Mouse (Mus musculus) midbrain, embryonic 16.5 days (tissue): ENCODE measurements at regions not wholly inside any gene's neighbourhood (a gene's known extent, or its start where the extent isn't known, plus 50 kb on each side); places are given as distances from the start of the nearest gene placed in this dataset.
"Not testable (repeated sequence)": the region's sequence is repeated elsewhere in the genome, so short reads cannot be mapped to it uniquely, and the experiment has no call there.

Experiments
- ATAC-seq: fragments of 200-750 bp; cut with Nextera tagmentation; 2 replicates; pipeline ENCODE4 v1.8.0; 2017; ENCODE audit warnings: moderate TSS enrichment
- H3K27ac ChIP-seq: fragments of 300-500 bp; sonication (generic); 2 replicates; pipeline ENCODE4 v1.5.1; 2014; ENCODE audit warnings: mild to moderate bottlenecking, low read length, mixed read lengths
- H3K27me3 ChIP-seq: fragments of 300-500 bp; sonication (generic); 2 replicates; pipeline ENCODE4 v1.6.1; 2014; ENCODE audit warnings: low read depth, low read length, mixed read lengths; ENCODE audit not compliant: control insufficient read depth, insufficient read depth
- H3K36me3 ChIP-seq: fragments of 300-500 bp; sonication (generic); 2 replicates; pipeline ENCODE4 v1.6.1; 2014; ENCODE audit warnings: mild to moderate bottlenecking, low read length, moderate library complexity, mixed read lengths; ENCODE audit not compliant: control insufficient read depth, insufficient read depth
- H3K4me1 ChIP-seq: fragments of 300-500 bp; sonication (generic); 2 replicates; pipeline ENCODE4 v1.6.1; 2014; ENCODE audit warnings: mild to moderate bottlenecking, low read length, mixed read lengths; ENCODE audit not compliant: control insufficient read depth, insufficient read depth
- H3K4me2 ChIP-seq: fragments of 300-500 bp; sonication (generic); 2 replicates; pipeline ENCODE4 v1.6.1; 2014; ENCODE audit warnings: mild to moderate bottlenecking, low read length, mixed read lengths
- H3K4me3 ChIP-seq: fragments of 300-500 bp; sonication (generic); 2 replicates; pipeline ENCODE4 v1.5.1; 2014; ENCODE audit warnings: low read depth, mild to moderate bottlenecking, low read length, moderate library complexity, mixed read lengths
- H3K9ac ChIP-seq: fragments of 300-500 bp; sonication (generic); 2 replicates; pipeline ENCODE4 v1.6.1; 2014; ENCODE audit warnings: low read depth, low read length, mixed read lengths
- H3K9me3 ChIP-seq: fragments of 300-500 bp; sonication (generic); replicated peaks from 2 replicates; pipeline ENCODE4 v1.6.1; 2014; ENCODE audit warnings: mild to moderate bottlenecking, low read length, mixed read lengths; ENCODE audit not compliant: control insufficient read depth, poor library complexity, severe bottlenecking
- WGBS: fragments of 180-500 bp; shearing (Covaris S2); extraction: QIAGEN DNeasy Blood & Tissue Kit; methylation state at CpG from one replicate; pipeline ENCODE4 v1.1.7; 2014; 5-methylcytosine and 5-hydroxymethylcytosine counted together

GRCm38 (mm10) chr1:35202551-35202950, 352.8 kb downstream of the Plekhb2 start:
- Histone ChIP-seq H3K9me3 (no peaks in the 10 kb centered on the region), H3K4me1 (no peaks in the 10 kb centered on the region), H3K27me3 (no peaks in the 10 kb centered on the region), H3K27ac (no peak overlapping the region), H3K9ac (no peak overlapping the region), H3K4me2 (no peak overlapping the region), H3K4me3 (no peak overlapping the region), H3K36me3 (no peaks in the 10 kb centered on the region)
- no peak for ATAC-seq
- 75% methylated on average over 4 of the region's 4 CpGs for WGBS

DNA sequence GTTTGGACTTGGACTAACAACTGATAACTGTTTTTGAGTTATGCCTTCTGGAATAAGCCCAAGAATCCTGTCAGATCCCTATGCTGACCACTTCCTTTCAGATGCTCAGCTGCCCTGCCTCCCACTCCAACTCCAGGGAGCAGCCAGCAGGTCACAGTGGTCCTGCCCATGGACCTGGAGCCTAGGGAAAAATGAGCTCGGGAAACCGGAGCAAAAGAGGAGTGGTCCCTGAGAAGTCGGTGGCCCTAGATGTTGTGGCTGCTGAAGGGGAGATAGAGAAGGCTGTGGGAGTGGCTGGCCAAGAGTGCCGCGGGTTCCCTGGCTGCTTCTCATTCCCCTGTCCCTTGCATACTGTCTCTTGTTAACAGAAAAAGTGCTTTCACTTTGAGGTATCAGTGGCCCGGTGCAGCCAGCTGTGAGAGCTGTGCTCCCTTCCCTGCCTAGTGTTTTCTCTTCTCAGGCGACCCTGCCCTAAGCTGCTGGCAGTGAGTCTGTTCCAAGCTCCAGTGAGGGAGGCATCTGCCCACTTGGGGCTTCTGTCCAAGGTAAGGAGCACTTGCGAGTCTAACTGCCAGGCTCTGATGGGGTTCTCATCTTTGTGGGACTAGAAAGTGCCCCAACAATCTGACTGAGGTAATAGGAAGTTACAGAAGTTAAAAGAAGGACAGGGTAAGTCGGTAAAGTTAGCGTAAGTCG, 357.2 kb downstream of the Plekhb2 start:
- no peak for ATAC-seq
- 84% methylated on average over 11 of the region's 11 CpGs for WGBS
- Histone ChIP-seq H3K4me1 (no peaks in the 10 kb centered on the region), H3K27me3 (no peaks in the 10 kb centered on the region), H3K9ac (no peak overlapping the region), H3K36me3 (no peaks in the 10 kb centered on the region), H3K9me3 (no peaks in the 10 kb centered on the region), H3K4me3 (no peak overlapping the region), H3K4me2 (no peak overlapping the region), H3K27ac (no peak overlapping the region)

DNA sequence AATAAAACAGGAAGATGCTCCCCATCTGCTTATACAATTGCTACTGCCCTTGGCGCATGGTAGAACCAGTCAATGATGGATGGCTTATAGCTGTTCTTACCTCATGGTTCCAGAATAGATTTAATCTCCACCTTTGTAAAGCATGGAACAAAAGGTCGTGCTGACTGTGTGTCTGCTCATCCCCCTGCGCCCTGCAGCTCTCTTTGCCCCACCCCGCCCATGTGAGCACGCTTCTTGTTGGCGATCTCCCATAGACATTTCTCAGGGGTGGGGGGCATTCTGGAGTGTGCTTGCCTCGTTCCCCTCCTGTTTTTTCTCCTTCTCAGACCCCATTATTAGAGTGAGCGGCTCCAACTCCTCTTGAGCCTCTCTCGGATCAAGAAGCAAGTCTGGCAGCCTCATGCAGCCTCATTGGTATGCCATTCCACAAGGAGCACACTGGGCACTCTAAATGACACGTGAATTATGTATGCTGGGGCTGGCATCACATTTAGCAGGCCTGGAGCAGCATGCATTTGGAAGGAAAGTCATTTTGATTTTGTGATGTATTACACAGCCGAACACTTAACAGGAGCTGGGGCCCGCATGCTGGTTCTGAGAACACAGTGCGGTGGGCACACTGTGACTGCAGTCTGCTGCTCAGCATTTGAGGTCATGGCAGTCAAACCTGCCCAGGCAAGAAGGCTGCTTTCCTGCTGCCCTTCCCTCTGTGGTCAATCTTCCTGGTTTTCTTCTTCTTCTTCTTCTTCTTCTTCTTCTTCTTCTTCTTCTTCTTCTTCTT, 362.5 kb downstream of the Plekhb2 start:
- Histone ChIP-seq H3K4me3 (no peak overlapping the region), H3K27ac (no peak overlapping the region), H3K27me3 (no peaks in the 10 kb centered on the region), H3K4me2 (no peak overlapping the region), H3K36me3 (no peaks in the 10 kb centered on the region), H3K9ac (no peak overlapping the region), H3K4me1 (no peaks in the 10 kb centered on the region), H3K9me3 (no peaks in the 10 kb centered on the region)
- peak; percentile 86 for ATAC-seq
- WGBS = 59% methylated on average over 13 of the region's 13 CpGs

DNA sequence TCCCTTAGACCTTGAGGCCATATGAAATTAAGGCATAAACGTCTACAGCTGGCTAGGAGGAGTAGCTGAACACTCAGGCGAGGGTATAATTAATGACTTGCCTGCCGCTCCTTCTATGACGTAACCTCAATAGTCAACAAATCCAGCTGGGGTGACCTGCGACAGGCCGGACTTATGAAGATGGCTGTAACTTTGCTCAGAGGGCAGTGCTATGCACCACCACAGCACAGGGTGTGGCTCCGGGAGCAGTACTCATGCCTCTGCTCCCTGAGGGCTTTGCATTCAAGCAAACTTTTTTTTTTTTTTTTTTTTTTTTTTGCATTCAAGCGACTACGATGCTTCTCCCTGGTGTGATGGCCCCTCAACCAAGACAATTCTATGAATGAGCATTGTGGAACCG, 364.1 kb downstream of the Plekhb2 start:
- H3K4me2 ChIP-seq = no peak overlapping the region
- H3K27ac ChIP-seq = no peak overlapping the region
- H3K9me3 ChIP-seq = no peaks in the 10 kb centered on the region
- no peak overlapping the region for H3K9ac ChIP-seq
- 86% methylated on average over 10 of the region's 10 CpGs for WGBS
- no peak for ATAC-seq
- H3K36me3 ChIP-seq = no peaks in the 10 kb centered on the region
- no peak overlapping the region for H3K4me3 ChIP-seq
- H3K4me1 ChIP-seq = no peaks in the 10 kb centered on the region
- no peaks in the 10 kb centered on the region for H3K27me3 ChIP-seq

DNA sequence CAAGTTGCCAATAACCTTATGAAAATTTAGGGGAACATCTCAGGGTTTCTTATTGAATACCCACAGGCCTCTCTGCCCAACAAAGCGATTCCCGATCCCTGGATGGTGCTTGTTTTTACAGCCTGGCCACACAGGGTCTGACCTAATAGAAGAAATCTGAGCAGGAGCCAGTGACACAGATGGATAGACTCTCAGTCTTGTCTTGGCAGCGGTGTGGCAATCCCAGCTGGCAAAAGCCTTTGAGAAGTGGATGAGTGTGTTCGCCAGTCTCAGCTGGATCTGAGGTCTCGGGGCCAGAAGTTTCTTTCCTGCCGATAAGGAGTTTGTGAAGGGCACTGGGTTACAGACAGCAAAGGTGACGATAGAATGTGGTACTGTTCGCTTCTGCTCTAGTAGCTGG, 366.6 kb downstream of the Plekhb2 start:
- Histone ChIP-seq H3K27me3 (no peaks in the 10 kb centered on the region), H3K27ac (no peak overlapping the region), H3K9me3 (no peaks in the 10 kb centered on the region), H3K36me3 (no peaks in the 10 kb centered on the region), H3K4me2 (no peak overlapping the region), H3K4me3 (no peak overlapping the region), H3K4me1 (no peaks in the 10 kb centered on the region), H3K9ac (no peak overlapping the region)
- ATAC-seq = no peak
- 89% methylated on average over 8 of the region's 8 CpGs for WGBS

DNA sequence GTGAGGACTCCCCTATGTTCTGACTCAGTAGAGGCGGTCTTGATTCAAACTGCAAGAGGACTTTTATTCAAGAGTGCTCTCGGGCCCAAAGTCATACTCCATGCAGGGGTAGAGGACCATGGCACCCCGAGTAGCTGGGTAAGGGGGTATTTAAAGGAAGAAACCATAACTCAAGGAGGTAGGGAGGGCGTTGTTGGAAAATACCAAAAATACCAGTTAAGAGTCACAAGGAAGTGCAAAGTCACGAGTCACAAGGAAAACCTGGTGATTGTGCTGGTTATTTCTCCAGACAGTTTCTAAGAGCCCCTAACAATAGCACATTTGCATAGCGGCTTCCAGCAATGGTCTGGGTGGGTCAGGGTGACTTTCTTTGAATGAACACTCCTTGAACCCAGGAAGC, 370.4 kb downstream of the Plekhb2 start:
- not testable (repeated sequence) for ATAC-seq
- WGBS = 82% methylated on average over 6 of the region's 6 CpGs

GRCm38 (mm10) chr1:35220751-35221150, 371.0 kb downstream of the Plekhb2 start:
- Histone ChIP-seq H3K27ac (no peak overlapping the region), H3K4me2 (no peak overlapping the region), H3K9ac (no peak overlapping the region), H3K4me3 (no peak overlapping the region), H3K4me1 (no peaks in the 10 kb centered on the region), H3K36me3 (no peaks in the 10 kb centered on the region), H3K27me3 (no peaks in the 10 kb centered on the region), H3K9me3 (no peaks in the 10 kb centered on the region)
- no peak for ATAC-seq
- WGBS = 75% methylated on average over 9 of the region's 9 CpGs

More for the DNA sequence above, 370.4 kb downstream of the Plekhb2 start:
- not testable (repeated sequence) for H3K9ac ChIP-seq, H3K4me1 ChIP-seq, H3K36me3 ChIP-seq, H3K4me3 ChIP-seq, H3K4me2 ChIP-seq, H3K27me3 ChIP-seq, H3K9me3 ChIP-seq, H3K27ac ChIP-seq

- Histone ChIP-seq H3K4me2 (no peak overlapping the region), H3K9me3 (no peaks in the 10 kb centered on the region), H3K27ac (no peak overlapping the region), H3K4me1 (0 out of 2 replicates have a peak, but pooled peaks cover 2% of the 10 kb centered on the region), H3K36me3 (no peaks in the 10 kb centered on the region), H3K9ac (no peak overlapping the region), H3K4me3 (no peak overlapping the region), H3K27me3 (no peaks in the 10 kb centered on the region)
- WGBS = 10% methylated on average over 2 of the region's 2 CpGs
- no peak for ATAC-seq
Measured at GRCm38 (mm10) chr1:35232592-35232991, 382.8 kb downstream of the Plekhb2 start.

- no peak for ATAC-seq
- Histone ChIP-seq H3K36me3 (no peaks in the 10 kb centered on the region), H3K4me2 (no peak overlapping the region)
Measured at GRCm38 (mm10) chr1:35238139-35238538, 388.4 kb downstream of the Plekhb2 start.

More at GRCm38 (mm10) chr1:35238139-35238538, 388.4 kb downstream of the Plekhb2 start:
- no peaks in the 10 kb centered on the region for H3K27me3 ChIP-seq
- no peak overlapping the region for H3K9ac ChIP-seq
- peaks cover 12% of the 10 kb centered on the region for H3K4me1 ChIP-seq
- no peak overlapping the region for H3K4me3 ChIP-seq
- H3K27ac ChIP-seq = no peak overlapping the region
- H3K9me3 ChIP-seq = no peaks in the 10 kb centered on the region
